Mouse (Mus musculus) gonadal fat pad, adult 2 months (tissue): ENCODE measurements around the gene Dcst1. TPM values are rescaled to one million over a fixed set of nuclear protein-coding genes. Genes with fewer than 3 reads are reported as not detected.

ENCODE experiments used
- DNase-seq: peaks from one replicate; pipeline ENCODE4 v3.0.0-alpha.2; 2012; ENCODE audit warnings: low read depth
- polyA plus RNA-seq: library from polyadenylated mRNA; depleted of rRNA; stranded (reverse); fragments of >200 nt; gene quantifications from 2 replicates; pipeline ENCODE4 v1.2.3, GENCODE M21; 2012

The Dcst1 gene
- polyA plus RNA-seq, 1 experiment, result 4.3 TPM

DNA sequence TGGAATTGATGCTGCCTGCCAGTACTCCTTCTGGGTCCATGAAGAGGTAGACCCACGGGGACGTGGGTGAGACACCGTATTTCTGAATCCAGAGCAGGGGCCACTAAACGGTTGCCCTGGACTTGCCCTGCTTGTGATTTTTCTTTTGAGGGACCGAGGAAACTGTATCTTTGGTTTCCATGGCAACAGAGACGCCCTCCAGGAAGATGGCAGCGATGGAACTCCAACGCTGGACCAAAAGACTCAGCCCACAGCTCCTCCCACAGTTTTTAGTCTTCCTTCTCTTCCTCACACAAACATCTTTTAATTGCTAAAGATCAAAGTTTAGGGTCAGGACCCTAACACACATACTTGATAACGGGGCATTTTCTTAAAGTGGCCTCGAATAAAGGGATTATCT is 33.0 kb downstream of the Dcst1 start:
- no peak for DNase-seq

DNA sequence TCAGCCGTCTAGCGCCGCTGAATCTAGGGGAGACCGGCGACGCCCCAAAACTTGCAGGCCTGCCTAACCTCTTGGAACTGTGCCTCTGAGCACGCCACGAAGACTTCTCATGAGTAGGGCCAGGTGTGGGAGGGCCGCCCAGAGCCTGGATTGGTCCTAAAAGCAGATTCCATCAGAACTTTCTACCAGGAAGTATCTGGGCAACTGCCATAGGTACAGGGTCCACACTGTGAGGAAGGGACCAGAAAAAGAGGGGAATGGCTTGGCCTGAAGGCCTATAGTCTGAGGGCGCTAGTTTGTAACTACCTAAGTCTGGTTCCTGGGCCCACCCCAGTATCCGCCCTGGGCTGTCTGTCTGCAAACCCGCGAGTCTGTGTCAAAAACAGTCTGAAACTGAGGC is 33.5 kb downstream of the Dcst1 start:
- DNase-seq, result no peak

DNA sequence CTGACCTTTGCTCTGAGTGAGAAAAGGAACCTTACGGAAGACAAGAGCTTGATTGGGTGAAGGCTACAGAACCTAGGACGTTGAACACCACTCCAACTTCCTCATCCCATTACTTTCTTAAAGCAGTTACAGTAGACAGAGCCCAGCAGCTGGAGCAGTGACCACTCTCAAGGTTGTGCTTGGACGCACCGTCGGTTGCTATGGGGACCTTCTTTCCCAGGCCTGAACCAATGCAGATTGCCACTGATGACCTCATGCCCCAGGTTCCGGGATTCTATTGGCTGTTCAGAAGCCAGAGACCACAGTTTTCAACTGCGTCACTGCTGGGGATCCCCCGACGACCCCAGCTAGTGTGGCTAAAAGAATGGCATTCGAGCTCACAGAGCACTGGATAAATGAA is 34.1 kb downstream of the Dcst1 start:
- DNase-seq, result no peak

DNA sequence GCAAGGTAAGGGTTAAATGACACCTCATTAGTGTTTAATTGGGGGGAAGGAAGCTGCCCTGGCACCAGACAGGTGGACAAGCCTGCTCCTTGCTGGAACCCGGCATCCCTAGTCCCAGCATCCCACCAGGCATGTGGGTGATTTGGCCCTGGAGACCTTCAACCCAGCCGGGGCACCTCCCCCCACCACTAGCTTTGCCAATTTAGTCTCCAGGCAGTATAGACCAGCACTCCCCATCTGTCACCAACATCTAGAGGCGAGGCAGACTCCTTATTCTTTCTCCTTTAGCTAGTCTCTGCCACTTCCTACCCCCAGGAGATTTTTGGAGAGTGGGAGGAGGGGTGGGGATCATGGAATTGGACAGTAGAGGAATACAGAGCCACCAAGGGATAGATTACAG is 34.7 kb downstream of the Dcst1 start:
- DNase-seq, result no peak

DNA sequence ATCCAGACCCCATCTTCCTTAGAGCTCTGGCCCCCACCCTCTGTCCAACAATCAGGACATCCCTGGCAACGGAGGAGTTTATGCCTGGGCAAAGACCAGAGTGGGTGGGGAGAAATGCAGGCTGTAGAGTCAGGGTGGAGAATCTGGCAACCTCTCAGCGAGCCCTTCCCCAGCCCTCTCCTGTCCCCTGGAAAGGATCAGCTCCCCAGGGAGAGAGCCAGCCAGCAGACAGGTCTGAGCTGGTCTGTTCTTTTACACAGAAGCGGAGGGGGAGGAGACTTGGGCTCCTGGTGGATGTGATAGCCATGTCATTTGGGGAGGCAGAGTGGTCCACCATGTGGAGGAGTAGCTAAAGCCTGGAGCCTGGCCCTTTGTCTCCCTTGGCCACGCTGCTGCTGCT is 36.4 kb downstream of the Dcst1 start:
- no peak for DNase-seq

DNA sequence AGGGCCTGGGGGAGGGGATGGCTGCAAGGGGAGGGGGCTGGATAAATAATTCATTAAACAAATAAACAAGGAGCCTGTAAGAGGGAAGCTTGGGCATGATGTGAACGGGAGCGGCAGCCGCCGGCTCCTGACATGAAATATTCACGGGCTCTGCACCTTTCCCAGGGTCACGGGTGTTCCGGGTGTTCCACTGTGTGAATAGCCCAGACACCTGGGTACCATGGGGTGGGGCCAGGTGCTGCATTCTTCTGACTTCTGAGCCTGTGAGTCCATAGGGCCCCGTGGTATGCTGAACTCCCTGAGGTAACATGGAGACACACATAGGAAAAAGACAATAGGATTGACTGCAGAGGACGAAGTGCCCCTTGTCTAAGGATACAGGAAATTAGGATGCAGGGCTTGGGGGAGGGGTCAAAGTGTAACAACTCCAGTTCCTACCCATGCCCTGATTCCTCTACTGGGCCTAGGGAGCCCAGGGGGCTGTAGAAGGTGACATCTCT is 37.6 kb downstream of the Dcst1 start:
- no peak for DNase-seq

DNA sequence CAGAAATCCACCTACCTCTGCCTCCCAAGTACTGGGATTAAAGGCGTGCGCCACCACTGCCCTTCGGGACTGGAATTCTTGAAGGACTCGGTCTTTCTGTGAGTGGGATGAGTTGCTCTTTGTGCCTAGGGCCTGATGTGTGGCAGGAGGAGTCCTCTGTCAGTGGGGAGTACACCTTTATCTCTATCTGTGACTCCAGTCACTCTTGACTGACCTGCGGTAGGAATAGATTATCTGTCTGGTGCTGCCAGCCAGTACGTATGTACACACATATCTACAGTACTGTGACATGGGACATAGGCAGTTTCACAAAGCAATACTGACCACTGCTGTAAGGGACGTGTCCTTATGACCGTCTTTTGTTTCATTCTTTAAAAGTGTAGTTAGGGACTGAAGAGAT is 39.2 kb downstream of the Dcst1 start:
- DNase-seq, result no peak

DNA sequence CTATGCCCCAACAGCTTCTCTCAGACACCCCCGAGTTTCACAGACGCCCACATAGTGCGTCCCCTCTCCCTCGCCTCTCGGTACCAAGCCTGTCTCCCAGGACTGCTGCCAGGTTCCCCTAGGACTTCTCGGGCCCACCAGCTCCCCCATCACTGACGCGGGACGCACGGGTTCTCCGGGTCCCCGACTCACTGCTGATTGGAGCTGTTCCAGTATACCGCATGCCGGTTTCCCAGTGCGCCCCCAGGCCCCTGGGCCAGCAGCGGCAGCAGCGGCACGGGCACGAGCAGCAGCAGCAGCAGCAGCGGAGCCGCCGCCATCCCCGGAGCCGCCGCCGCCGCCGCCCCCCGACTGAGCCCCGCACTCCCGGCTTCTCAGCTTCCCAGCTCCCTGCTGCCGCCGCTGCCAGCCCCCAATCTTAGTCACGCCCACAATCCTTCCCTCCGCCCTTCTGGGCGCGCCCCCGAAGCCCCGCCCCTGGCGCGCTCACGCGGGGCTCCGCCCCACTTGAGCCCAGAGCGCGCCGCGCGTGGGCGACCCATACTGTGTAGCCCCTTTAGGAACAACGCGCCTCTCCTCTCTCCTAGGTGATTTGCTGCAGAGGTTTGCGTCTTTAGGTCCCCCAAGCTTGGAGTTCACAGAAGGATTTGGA is 42.4 kb downstream of the Dcst1 start, which contains the start of gene Efna3:
Efna3 (minus strand) TSS at position 452 of the 652 bp plus-strand sequence.
- no peak for DNase-seq

DNA sequence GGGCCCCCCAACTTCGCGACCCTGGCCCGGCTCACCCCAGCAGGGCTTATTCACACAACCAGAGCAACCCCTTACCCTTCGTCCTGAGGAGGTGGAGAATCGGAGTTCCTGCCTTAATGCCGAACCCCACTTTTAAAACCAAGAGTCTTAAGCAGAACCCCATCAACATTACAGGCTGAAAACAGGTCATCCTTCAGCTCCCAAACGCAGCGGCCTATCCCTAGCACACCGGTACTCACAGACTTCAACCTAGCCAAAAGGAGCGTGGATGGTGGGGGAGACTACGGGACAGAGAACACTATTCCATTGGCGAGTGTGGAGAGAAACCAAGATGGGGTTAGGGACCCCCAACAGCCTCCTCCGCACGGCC is 42.9 kb downstream of the Dcst1 start:
- DNase-seq, result no peak

DNA sequence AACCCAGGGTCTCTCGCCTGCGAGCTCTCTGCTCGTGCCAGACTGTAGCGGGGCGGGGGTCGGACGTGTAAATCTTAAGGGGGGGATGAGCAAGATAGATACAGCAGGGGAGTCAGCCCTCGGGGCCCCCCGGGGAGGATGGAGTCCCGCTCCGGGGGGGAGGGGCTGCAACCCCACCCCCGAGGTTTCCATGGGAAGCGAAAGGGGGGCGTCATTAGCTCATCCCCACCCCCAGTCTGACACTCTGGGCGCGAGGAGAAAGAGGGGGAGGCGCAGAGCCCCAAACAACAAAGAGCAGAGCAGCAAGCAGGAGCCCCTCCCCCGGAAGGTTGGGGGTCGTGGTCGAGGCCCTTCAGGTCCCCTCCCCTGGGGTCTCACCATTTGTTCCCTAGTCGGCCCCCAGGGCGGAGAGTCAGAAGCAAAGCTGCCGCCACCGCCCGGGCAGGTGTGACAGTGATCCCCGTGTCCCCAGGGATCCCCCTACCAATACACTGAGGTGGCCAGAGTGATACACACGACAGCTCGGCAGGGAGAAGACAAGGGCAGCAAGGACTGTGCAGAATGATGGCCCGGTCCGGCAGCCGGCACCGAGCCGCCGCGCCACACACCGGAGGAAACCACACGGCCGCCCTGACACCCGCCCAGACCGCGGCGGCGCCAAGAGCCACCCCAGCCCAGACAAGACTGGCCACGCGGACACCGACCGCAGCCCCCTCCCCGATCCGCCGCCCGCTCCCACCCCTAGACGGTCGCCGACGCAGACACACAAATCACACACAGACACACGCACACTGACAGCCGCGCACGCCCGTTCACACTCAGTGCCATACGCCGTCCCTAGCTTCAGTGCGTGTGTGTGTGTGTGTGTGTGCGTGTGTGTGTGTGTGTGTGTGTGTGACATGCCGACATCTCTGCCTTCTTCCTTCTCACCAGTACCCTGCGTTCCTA is 43.6 kb downstream of the Dcst1 start:
- DNase-seq, result no peak

DNA sequence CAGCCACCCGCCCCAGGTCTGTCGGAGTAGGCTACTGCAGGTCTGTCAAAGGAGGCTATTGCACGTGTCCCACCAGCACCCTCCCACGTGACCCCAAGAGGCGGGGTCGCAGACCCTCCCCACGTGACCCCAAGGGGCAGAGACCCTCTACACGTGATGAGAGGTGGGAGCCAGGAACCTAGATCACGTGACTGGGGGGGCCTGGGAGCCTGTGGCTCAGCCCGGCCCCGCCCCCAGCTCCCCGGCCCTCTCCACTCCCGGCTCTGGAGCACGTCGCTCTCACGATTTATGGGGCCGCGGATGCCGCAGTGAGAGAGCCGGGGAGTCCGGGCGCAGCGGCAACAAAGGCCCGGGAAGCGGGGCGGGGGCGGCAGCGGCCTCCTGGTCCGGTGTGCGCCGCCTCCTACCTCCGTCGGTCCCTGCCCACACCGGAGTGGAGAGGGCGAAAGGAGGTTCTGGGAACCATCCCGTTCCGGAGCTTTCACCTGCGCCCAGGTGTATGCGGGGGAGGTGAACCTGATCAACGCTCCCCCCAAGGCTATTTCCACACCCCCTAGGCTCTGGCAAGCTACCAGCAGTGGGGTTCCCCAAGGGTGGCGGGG is 44.4 kb downstream of the Dcst1 start:
- DNase-seq, result no peak

DNA sequence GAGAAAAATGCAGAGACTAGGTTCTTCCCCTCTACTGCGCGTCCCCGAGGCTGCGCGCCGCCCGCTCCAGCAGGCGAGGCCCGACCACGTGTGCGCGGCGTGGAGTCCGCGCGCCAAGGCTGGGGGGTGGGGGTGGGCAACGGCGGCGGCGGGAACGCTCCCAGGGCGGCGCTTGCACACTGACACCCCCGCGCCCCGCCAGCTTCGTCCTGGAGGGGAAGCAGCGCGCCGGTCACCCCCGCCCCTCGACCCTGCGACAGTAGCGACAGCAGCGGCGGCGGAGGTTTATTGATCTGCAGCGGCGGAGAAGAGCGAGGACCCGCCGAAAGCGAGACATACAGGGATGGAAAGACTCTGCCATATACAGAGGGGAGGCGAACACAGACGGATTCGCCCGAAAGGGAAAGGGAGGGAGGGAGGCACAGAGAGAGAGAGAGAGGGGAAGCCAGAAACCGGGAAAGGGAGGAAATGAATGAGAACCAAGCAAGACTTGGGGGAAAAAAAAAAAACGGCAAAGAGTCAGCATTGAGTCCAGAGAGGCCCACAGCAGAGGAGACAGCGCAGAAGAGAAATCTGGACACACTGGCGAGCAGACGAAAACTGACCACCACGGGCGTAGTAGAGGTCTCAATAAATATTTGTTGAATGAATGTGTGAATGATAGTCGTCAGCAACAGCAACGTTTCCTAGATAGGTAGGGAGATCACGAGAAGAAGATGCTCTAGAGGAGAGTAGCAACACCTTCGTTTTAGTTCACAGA is 45.3 kb downstream of the Dcst1 start:
- no peak for DNase-seq

DNA sequence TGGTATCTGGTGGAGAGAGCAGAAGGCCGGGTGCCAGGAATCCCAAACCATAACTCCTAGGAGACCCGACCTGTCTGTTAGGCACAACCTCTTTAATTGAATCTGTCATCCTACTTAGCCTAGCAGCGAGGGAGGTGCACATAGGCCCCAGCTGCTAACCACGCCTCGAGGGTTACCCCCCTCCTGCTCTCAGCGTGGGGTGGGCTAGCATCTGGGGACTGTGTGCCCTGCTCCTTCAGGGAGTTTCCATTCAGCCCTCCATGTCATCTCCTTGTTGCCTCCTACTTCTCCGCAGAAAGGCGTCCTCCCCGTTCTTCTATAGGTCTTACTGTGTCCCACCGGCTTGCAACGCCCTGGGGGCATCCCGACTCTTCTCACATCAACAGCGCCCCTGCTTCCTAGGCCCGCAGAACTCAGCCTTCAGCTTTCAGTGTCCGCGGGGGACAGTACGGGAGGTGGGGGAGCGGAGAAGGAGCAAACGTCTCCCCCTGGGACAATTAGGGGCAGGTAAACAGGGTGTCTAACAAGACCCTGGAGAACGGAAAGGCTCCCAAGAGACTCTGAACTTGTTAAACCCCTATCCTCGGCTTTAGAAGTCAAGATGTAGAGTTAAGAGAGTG is 46.0 kb downstream of the Dcst1 start:
- no peak for DNase-seq

DNA sequence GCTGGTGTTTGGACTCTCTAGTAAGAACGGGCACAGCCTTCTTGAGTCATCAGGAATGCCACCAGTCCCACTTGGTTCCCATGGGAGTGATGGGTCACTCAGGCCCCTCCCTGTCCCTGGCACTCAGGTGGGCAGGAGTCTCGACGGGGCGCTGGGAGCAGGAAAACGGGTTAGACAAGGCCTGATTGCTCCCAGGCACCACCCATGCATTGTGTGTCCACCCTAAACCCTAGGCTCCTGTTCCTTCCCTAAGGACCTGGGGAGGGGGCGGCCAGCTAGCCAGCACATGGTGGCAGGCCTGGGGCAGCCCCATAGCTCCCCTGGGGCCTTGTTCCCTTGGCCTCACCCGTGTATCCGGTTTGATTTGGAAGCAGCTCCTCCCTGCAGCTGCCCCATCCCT is 46.7 kb downstream of the Dcst1 start:
- DNase-seq, result no peak

DNA sequence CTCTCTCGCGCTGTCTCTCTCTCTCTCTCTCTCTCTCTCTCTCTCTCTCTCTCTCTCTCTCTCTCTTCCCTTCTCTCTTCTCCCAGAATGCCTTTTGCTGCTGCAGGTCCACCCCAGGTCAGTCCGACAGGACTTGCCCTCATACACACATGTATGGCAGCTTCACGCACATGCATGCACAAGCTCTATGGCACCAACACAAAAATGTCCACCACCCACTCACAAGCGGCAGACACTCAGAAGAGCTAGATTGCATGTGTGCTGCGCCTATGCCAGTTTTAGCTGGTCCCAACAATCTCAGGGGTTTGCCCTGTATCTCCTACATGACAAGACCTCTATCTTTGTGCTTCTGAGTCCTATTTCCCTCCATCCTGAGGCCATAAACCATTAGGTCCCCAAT is 47.8 kb downstream of the Dcst1 start:
- DNase-seq, result no peak

DNA sequence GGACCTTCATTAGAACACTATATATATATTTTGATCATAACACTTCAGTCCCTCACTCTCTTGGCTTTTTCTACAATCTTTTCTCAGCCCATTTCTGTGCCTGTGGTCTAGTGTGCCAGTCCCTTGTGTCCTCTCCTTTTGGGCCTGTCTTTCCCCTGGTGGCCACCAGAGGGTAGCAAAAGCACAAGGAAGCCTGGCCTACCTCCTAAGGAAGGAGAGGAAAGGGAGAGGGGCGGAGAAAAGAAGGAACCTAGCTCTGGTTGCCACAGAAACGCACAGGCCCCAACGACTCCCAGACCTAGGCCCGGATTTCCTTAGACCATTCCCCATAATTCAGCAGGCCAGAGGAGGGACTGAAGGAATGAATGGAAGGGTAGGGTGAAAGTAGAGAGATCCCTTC is 48.2 kb downstream of the Dcst1 start:
- DNase-seq, result no peak

DNA sequence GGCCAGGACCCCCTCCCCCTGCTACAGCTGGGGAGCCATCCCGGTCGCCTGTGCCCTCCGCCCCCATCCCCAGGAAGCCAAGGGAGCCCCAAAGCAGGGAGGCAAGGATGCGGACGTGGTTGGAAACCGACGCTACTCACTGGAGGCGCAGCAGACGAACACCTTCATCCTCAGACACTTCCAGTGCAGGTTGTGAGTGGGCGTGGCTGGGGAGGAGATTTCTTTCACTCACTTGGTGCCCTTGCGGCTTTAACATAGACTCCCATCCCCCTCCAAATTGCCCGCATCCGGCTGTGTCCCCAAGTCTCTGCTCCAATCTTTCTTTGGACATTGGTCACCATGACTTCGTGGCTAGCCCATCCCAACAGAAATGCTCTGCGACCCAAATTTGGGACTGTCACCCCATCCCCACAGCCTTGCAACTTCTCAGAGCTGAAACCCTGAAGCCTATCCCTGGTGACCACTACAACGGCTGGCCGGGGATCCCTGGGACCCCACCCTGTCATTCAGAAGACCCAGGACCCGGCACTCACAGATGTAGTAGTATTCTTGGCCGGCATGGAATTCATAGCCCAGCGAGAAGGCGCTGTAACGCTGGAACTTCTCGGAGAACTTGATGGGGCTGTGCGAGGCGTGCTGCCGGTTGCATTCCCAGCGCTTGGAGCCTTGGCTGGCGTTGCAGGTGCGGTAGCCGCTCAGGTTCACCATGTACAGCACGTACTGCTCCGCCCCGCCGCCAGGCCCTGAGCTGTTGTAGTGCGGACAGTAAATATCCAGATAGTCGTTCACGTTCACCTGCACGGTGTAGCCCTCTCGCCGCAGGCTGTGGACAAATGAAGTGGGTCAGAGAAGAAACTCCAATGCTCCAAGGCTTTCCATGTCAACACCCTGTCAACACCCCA is 48.9 kb downstream of the Dcst1 start:
- DNase-seq, result no peak

DNA sequence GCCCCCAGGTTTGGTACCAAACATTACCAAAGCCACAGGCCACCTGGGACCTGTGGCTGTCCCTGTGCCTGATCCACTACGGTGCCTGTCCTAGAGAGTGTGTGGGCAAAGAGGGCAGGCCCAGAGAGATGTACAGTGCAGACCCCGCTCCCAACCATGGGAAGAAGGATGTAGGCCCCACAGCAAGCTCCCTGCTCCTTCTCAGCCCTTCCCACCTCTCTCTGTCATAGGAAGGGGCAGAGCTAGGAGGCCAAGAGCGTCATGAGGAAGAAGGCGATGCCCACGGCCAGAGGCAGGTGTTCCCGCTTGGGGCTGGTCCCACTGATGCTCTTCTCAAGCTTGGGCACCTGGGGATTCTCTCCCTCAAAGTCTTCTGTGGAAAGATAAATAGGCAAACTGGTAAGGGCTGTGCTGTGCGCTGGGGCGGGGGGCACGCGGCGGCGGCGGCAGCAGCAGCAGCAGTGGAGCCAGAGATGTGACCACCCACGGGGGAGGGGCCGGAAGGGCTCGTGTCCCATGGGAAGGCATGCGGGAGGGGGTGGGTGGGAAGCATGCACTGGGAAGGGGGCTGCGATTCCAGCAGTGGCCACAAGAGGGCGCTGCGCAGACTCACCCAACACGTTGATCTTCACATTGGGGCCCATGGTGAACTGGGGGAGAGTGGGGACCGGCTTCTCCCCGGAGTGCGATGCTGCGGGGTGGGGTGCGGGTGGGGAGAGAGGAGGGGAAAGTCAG is 49.7 kb downstream of the Dcst1 start:
- DNase-seq, result no peak

DNA sequence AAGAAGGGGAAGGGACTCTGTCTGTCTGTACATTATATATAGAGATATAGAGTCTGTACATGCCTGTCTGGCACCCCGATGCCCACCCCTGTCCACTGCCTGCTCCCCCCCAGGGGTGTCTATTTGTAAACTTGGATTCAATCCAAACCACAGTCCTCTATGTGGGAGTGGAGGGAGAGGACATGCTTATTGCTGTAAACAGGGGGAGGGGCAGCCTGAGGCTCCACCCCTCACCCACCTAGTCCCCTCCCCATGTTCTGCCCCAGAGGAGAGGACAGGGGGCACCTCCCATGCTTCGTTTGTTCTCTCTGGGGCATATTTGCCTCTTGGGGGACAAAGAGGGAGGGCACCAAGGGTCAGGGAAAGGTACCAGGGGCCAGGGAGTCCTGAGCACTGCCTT is 50.3 kb downstream of the Dcst1 start:
- DNase-seq, result no peak

DNA sequence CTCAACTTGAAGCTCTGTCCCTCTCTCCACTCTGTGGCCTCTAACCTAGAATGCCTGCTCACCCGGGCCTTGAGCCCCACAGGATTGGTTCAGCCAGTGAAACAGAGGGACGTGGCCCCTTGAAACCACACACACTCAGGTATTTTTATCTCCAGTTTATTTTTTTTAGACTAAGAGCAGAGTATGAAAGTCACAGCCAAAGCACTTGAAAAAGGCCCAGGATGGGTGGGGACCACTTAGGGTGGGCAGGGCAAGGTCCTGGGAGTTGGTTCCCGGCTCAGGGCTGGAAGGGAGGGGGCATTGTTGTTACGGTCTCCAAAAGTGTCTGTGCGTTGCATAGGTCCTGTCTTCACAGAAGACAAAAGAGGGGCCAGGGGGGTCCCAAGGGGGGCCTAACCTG is 50.7 kb downstream of the Dcst1 start:
- no peak for DNase-seq
